Mouse (Mus musculus) cerebellum, adult 8-10 months (tissue): Measurements from ENCODE around the gene Tnrc6a.

Experiments
- DNase-seq: peaks from one replicate; pipeline ENCODE4 v3.0.0; 2022

The Tnrc6a gene

DNA sequence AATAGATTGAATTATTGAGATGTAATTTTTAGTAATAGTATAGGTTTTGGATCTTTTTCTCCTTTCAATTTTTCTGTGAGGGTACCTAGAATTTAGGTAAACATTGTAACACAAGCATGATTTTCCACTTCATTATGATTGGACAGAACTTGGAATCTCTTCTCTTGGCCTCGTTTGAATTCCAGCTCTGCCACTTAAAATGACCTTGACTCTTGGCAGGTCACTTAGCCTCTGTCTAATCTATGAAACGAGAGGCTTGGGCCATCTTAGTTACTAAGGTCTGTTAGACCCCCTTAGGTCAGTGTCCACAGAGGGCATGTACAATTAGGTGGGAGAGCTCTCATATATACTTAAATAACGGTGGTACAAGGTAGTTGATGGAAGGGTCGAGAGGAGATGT lies 2.4 kb downstream of the Tnrc6a start:
- DNase-seq = no peak

DNA sequence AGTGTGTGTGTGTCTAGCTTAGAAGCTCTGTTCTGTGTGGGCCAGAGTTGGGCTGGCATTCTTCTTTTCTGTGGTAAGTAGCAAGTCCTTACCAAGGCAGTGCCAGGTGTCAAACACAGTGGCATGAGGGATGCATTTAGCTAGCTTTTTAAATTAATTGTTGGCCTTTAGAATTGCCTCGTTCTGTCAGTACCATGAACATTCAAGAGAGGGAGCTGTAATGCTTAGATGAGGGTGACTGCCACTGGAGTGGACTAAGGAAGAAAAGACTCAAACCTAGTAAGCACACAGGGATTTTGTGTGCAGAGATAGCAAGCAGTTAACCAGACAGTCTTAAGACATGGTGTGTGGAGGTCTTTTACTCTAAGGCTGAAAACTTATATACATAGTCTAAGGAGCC lies 3.6 kb downstream of the Tnrc6a start:
- DNase-seq = no peak

- DNase-seq = no peak
Observed at GRCm38 (mm10) chr7:123127981-123128380, 4.3 kb downstream of the Tnrc6a start.

DNA sequence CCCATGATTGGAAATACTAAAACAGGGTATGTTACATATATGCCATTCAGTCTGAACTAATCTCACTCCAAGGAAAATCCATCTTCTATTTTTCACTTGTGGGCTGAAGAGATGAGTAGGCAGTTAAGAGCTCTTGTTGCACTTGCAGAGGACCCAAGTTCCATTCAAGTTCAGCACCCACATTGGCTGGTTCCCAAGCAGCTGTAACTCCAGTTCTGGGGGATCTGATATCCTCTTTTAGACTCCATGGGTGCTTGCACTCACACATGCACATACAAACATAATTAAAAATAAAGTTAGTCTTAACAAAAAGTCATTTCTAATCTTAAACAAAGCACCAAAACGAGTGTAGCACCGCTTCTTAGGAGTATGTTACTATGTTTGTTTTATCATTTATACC lies 5.4 kb downstream of the Tnrc6a start:
- no peak for DNase-seq

DNA sequence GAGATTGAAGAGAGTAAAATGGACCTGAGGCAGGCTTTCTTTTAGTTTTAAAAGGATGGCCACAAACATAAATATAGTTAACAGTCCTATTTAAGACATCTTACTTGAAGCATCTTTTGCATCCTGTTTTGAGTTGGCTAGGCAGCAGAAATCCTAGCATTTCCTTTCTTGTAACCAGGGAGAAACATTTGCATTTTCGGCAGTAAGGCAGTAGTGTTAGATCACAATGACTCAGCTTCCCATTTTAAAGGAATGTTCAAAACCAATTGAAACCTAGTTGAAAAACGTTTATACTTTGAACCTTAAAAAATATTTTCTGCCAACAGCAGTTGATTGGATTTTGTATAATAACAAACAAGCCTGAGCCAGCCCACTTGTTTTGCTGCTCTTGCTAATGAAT lies 6.5 kb downstream of the Tnrc6a start:
- DNase-seq = no peak

DNA sequence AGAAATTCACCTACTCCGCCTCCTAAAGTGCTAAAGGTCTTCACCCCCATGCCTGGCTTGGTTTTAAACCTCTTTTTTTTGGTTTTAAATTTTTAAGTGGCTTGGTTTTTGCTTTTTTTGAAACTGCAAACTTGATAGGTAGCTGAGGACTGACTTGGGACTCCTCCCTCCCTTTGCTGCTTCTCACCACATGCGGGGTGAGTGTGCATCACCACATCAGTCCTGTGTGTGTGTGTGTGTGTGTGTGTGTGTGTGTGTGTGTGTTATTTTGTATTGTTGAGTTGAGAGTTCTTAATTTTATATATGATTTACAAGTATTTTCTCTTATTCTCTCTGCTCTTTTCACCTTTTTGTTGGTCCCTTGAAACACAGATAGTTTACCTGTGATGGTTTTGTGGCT lies 8.7 kb downstream of the Tnrc6a start:
- DNase-seq = no peak

GRCm38 (mm10) chr7:123134876-123135275 lies 11.2 kb downstream of the Tnrc6a start:
- no peak for DNase-seq

- DNase-seq = no peak
Observed at GRCm38 (mm10) chr7:123135655-123136054, 12.0 kb downstream of the Tnrc6a start.

- no peak for DNase-seq
Observed at GRCm38 (mm10) chr7:123138001-123138400, 14.3 kb downstream of the Tnrc6a start.

DNA sequence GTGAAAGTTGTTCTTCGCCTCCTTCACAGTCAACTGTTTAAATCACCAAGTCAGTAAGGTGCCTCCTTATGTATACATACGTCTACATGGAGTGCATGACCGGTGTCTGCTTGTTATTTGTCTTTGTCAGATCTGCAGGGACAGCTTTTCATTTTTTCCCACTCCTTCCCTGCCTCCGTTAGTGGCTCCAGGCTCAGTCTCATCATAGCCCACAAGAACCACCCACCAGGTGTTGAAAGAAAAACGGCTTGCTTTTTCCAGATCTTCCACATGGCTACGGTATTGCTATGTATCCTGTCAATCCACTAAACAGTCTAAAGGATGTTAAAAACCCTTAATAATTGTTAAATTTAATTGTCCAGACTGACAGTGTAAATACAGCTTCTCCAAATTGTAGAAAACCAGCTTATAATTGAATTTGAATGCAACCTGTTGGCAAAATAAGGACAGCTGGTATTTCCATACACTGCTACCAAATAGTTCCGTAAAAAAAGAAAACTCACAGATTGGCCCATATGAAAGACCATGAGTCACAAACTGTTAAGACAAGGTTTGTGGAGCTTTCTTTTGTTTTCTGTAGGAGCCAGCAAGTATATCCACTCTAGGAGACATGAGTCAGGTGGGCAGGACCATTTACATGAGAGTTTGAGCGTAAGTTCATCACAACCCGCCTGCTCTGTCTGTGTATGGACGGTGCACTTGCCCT lies 22.6 kb downstream of the Tnrc6a start:
- no peak for DNase-seq

DNA sequence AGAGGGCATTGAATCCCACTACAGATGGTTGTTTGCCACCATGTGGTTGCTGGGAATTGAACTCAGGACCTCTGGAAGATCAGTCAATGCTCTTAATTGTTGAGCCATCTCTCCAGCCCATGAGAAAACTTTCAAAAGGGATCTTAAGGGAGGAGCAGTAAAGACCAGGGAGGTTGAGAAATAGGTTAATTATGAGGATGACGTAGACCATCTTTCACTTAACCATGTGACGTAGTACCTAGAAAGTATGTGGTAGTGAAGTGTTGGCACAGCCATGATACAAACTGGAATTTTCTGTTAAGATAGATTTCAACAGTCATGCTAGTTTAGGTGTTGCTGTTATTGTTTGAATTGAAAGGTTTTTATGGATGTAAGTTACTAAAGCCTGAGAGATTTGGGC lies 24.1 kb downstream of the Tnrc6a start:
- no peak for DNase-seq

DNA sequence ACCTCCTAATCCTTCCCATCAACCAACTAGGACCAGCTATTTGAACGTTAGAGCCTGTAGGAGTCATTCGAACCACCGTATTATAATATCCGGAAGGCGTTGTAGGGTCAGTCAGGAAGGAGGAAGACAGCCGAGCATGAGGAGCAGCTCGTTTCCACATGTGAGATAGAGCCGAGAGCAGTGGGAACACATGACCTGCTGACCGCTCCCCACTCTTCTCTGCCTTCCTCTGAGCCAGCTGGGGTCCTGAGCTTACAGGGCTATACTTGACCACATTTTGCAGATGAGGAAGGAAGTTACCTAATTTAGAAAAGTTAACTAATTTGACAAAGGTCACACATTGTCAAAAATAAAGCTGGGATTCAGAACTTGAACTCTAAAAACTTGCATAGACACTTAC lies 25.2 kb downstream of the Tnrc6a start:
- DNase-seq = no peak

GRCm38 (mm10) chr7:123162346-123162745 lies 38.7 kb downstream of the Tnrc6a start:
- DNase-seq = no peak

- no peak for DNase-seq
Observed at GRCm38 (mm10) chr7:123167436-123167835, 43.8 kb downstream of the Tnrc6a start.

- no peak for DNase-seq
Observed at GRCm38 (mm10) chr7:123169618-123170017, 45.9 kb downstream of the Tnrc6a start.

- DNase-seq = no peak
Observed at GRCm38 (mm10) chr7:123172101-123172500, 48.4 kb downstream of the Tnrc6a start.

DNA sequence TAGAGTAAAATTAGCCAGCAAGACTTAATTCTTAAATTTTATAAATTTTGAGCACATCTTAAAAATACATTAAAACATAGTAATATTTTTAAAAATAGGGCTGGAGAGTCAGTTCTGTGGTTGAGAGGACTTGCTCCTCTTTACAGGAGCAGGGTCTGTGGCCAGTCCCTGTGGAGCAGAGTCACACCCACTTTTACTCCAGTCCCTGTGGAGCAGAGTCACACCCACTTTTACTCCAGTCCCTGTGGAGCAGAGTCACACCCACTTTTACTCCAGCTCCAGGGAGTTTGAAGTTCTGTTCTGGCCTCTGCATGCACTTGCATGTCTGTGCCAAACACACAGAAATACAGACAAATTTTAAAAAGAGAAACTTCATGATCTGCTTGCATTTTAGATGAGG lies 53.5 kb downstream of the Tnrc6a start:
- DNase-seq = no peak

DNA sequence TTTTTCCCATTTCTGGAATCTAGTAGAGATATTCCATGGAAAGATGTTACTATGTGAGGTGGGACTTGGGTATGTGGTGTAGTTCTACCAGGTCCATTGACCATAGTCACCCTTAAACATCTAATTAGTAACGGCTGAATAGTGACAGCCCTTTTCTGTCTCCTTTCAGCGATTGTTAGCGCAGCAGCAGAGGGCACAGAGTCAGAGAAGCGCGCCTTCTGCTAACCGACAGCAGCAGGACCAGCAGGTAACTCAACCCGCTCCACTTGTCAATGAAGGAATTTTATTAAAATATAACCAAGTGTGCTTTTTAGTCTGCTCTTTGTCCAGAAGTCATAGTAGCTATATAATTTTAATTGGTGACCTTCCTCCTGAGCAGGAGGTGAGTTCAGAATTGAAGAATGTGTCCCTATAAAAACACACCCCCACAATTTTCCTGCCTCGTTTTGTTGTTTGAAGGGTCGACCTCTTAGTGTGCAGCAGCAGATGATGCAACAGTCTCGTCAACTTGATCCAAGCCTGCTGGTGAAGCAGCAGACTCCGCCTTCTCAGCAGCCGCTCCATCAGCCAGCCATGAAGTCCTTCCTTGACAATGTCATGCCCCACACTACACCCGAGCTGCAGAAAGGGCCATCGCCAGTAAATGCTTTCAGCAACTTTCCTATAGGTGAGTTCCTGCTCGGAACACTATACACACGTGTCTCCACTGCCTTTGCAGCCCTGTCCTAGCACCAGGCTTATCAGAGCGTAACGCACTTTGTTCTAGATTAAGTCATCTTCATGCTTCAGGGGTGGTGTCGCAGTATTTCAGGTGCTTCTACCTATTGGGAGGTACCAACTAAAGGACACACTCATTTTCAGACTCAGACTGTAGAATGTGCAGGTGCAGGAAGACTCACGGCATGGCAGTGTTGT lies 58.4 kb downstream of the Tnrc6a start:
- no peak for DNase-seq

DNA sequence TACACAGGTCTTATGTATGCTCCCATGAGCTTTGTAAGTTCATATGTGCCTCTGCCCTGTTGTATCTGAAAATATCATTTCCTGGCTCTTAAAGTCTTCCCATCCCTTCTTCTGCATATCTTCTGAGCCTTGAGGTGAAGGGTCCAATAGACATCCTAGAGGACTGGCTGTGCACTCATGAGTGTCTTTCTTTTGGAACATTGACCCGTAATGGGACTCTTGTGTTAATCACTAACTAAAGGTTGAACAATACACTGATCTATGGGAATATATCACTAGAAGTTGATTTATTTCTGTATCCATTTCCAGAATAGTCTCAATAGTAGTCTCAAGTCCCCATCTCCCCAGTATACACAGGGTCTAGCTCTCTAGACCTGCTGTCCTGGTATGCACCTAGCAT lies 61.2 kb downstream of the Tnrc6a start:
- DNase-seq = no peak

DNA sequence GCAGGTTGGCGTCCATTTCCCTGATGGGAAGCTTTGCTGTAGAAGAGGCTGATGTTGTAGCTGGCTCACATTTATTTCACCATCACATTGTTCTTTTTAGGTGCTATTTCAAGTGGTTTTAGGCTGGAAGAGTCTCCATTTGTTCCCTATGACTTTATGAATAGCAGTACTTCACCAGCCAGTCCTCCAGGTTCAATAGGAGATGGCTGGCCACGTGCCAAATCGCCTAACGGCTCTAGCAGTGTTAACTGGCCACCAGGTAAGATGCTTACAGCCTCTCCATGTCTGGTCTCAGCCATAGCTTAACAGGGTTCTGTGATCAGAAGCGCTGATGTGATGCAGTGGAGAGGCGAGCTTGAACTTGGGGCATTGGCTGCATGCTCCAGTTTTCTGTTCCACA lies 62.8 kb downstream of the Tnrc6a start:
- no peak for DNase-seq

DNA sequence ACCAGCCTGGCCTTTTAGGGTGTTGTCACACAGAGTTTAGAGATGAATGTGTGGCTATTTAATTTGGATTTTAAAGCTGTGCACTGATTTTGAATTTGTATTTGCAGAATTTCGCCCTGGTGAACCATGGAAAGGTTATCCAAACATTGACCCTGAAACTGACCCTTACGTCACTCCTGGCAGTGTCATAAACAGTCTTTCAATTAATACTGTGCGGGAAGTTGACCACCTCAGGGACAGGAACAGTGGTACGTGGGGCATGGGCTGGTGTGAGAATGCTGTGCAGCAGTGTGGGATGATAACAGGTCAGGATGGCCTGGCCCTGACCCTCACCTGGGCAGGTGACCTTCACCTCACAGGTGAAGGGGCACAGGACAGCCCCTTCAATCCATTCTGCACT lies 63.6 kb downstream of the Tnrc6a start:
- no peak for DNase-seq

DNA sequence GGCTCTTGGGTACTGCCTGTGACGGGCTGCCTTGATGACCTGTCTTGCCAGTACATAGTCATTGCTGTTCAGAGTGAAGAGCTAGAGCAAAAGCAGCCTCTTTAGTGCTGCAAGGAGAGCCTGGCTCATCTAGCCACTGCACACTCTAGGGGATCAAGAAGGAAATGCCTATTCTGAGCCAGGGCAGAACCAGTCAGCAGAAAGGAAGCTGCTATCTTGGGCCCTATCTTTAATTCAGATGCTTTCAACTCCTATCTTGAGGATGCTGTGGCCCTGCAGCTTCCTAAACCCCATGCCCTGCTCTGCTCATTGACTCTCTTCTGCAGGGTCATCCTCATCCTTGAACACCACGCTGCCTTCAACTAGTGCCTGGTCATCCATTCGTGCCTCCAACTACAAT lies 64.8 kb downstream of the Tnrc6a start:
- no peak for DNase-seq

DNA sequence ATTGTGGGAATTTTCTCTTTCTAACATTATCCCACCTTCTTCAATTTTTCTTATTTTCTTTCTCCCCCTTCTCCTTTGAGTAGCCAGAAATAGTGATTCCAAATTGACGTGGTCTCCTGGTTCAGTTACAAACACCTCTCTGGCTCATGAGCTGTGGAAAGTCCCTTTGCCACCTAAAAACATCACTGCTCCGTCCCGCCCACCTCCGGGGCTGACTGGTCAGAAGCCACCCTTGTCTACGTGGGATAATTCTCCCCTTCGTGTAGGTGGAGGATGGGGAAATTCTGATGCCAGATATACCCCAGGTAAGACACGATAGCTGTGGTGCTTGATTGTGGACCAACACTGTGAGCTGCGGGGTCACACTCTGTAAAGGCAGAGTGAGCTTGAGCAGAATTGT lies 66.1 kb downstream of the Tnrc6a start:
- no peak for DNase-seq

- no peak for DNase-seq
Observed at GRCm38 (mm10) chr7:123191731-123192130, 68.0 kb downstream of the Tnrc6a start.
